Mouse (Mus musculus) granulocyte monocyte progenitor cell, adult 5-6 weeks (primary cell): ENCODE results near the gene Skint5. TPM values are rescaled to one million over a fixed set of nuclear protein-coding genes. Genes with fewer than 3 reads are reported as not detected.
A peak's percentile ranks its signal among the peaks of the same experiment; 100 is the strongest.

Source experiments
- ATAC-seq: replicated peaks from 2 replicates; pipeline ENCODE4 v1.8.0; 2016; ENCODE audit warnings: mild to moderate bottlenecking, moderate TSS enrichment, inconsistent platforms; ENCODE audit not compliant: poor library complexity, severe bottlenecking
- total RNA-seq, 2 experiments: library from RNA; stranded (forward) in 1 of 2; stranded (reverse) in 1 of 2; fragments of 200-712, 200-1000 nt in 1 of 2; fragments of >200 nt in 1 of 2; fragmentation: Nextera tagmentation in 1 of 2; gene quantifications; 2 replicates each; pipeline ENCODE4 v1.2.3; 2014 to 2017

The Skint5 gene
- total RNA-seq (2014; fragmentation: Nextera tagmentation) (not detected in 2 replicates), total RNA-seq (2017) (not detected in 2 replicates)

- no peak for ATAC-seq
These were observed at the start of gene Skint5 for GRCm38 (mm10) chr4:113999403-113999802. Skint5 (minus strand) TSS chr4:113999503.

GRCm38 (mm10) chr4:113957343-113957742 lies 42.0 kb downstream of the Skint5 start:
- no peak for ATAC-seq

- ATAC-seq: no peak
These were observed 235.1 kb downstream of the Skint5 start for GRCm38 (mm10) chr4:113764182-113764581.

- ATAC-seq: no peak
These were observed 235.6 kb downstream of the Skint5 start for GRCm38 (mm10) chr4:113763684-113764083.

GRCm38 (mm10) chr4:113448230-113448629 lies 551.1 kb downstream of the Skint5 start:
- 0 out of 2 replicates have a peak, but pooled peaks have one; percentile 44 for ATAC-seq

Other genes starting within 250 kb of the Skint5 start
- not detected in 2 replicates for gene Skint11, start 163.9 kb upstream of the Skint5 start, total RNA-seq (2014; fragmentation: Nextera tagmentation)
- not detected in 2 replicates for gene Skint11, start 163.9 kb upstream of the Skint5 start, total RNA-seq (2017)